Mouse (Mus musculus) CD4-positive, CD25-positive, alpha-beta regulatory T cell, adult 4 months (primary cell): Measurements from ENCODE around the gene Anapc15. TPM values are rescaled to one million over a fixed set of nuclear protein-coding genes. Genes with fewer than 3 reads are reported as not detected.

Experiments
- polyA plus RNA-seq, 2 experiments: library from polyadenylated mRNA; unstranded; fragments of 100-300 nt; shearing (Covaris generic); gene quantifications; one replicate each; pipeline ENCODE4 v1.2.1; 2017

Gene Anapc15
- polyA plus RNA-seq, 2 experiments from 2014 or later, result 43.2 to 66.9 TPM

Other genes with a start within 250 kb of the Anapc15 start
- gene Clpb, start 200.1 kb upstream of the Anapc15 start, polyA plus RNA-seq, result 10 to 100 TPM in 1 of 2 experiments, 1 to 10 TPM in 1; 9.9 to 14.9 TPM
- not detected for gene Phox2a, start 45.4 kb upstream of the Anapc15 start, polyA plus RNA-seq
- 1 to 10 TPM; 1.2 to 2.8 TPM for gene Inppl1, start 25.5 kb upstream of the Anapc15 start, polyA plus RNA-seq
- not detected for gene Folr2, start 6.5 kb upstream of the Anapc15 start, polyA plus RNA-seq
- gene Folr1, start 7.1 kb downstream of the Anapc15 start, polyA plus RNA-seq, result not detected
- gene Lamtor1, start 42.2 kb downstream of the Anapc15 start, polyA plus RNA-seq, result 100 to 1,000 TPM; 104 to 141 TPM
- gene Tomt, start 42.6 kb downstream of the Anapc15 start, polyA plus RNA-seq, result not detected
- gene Lrrc51, start 70.2 kb downstream of the Anapc15 start, polyA plus RNA-seq, result 1 to 10 TPM; 4.8 to 6.1 TPM
- 10 to 100 TPM; 66.0 to 83.2 TPM for gene Numa1, start 70.4 kb downstream of the Anapc15 start, polyA plus RNA-seq
- gene Il18bp, start 155.0 kb downstream of the Anapc15 start, polyA plus RNA-seq, result 1 to 10 TPM; 4.5 to 5.7 TPM
- 10 to 100 TPM; 28.5 to 29.4 TPM for gene Rnf121, start 201.8 kb downstream of the Anapc15 start, polyA plus RNA-seq
- 10 to 100 TPM; 19.3 to 33.0 TPM for gene Xndc1, start 201.8 kb downstream of the Anapc15 start, polyA plus RNA-seq
- 1 to 10 TPM in 1 of 2 experiments, under 1 TPM in 1; 0.93 to 1.4 TPM for gene Xntrpc, start 202.0 kb downstream of the Anapc15 start, polyA plus RNA-seq
- not detected for gene Trpc2, start 219.4 kb downstream of the Anapc15 start, polyA plus RNA-seq
- not detected for gene Art1, start 238.0 kb downstream of the Anapc15 start, polyA plus RNA-seq
- under 1 TPM in 1 of 2 experiments, not detected in 1; 0.93 TPM for gene Art5, start 245.8 kb downstream of the Anapc15 start, polyA plus RNA-seq